Mouse (Mus musculus): Measurements from ENCODE around the gene Capn5.

- TF ChIP-seq CTCF (IDR thresholded peaks at IDR 0.05; ENCODE audit: extremely low read depth, insufficient read depth, insufficient read length, insufficient replicate concordance) = no peak
- TF ChIP-seq POLR2A (IDR thresholded peaks at IDR 0.05; ENCODE audit: low read depth, low read length) = no peak
Observed at GRCm38 (mm10) chr7:98119961-98120232, 58.2 kb downstream of the Capn5 start.
